Mouse (Mus musculus) neural tube, embryonic 13.5 days (tissue): Measurements from ENCODE around the gene Kcnq4. TPM values are rescaled to one million over a fixed set of nuclear protein-coding genes. Genes with fewer than 3 reads are reported as not detected.

Source experiments
- microRNA counts: library from miRNA; unstranded; fragments of <30 nt; microRNA quantifications from one replicate; lab custom pipeline; 2016
- microRNA-seq: library from miRNA; unstranded; fragments of <30 nt; microRNA quantifications from one replicate; pipeline ENCODE4, GENCODE M21; 2016
- polyA plus RNA-seq: library from polyadenylated mRNA; unstranded; fragments of >200 nt; fragmentation: Nextera tagmentation; extraction: Ambion mirVana; gene quantifications from 2 replicates; pipeline ENCODE4 v1.2.1, GENCODE M21; 2015

Kcnq4 gene
- polyA plus RNA-seq, 1 experiment from 2014 or later = 5.8 TPM

MicroRNAs encoded within 50 kb of the gene (microRNA counts, 519-probe panel; counts per million panel counts)
- 2,929 counts per million, percentile 32 among the panel's probes with 10 or more counts for microRNA mmu-miR-30e (lab: Ali Mortazavi, UCI)

Small RNA genes within 50 kb of the gene (microRNA-seq; reads per million reads assigned to microRNA genes)
- gene Mir30c-1 (36.3 reads per million, percentile 41 among the genes with 10 or more reads in this experiment), gene Mir30e (not detected), gene Mir30f (not detected)

Other genes starting within 250 kb of the Kcnq4 start
- gene Slfnl1, start 216.4 kb downstream of the Kcnq4 start, polyA plus RNA-seq = not detected in 2 replicates
- gene Ctps, start 178.3 kb downstream of the Kcnq4 start, polyA plus RNA-seq = 73.8 and 81.3 TPM in 2 replicates
- not detected in 2 replicates for gene Gm8439, start 159.9 kb downstream of the Kcnq4 start, polyA plus RNA-seq
- 0.95 and 1.4 TPM in 2 replicates for gene Cited4, start 82.0 kb downstream of the Kcnq4 start, polyA plus RNA-seq
- 86.6 and 90.8 TPM in 2 replicates for gene Nfyc, start 83.0 kb upstream of the Kcnq4 start, polyA plus RNA-seq
- gene Rims3, start 106.2 kb upstream of the Kcnq4 start, polyA plus RNA-seq = 16.1 and 18.8 TPM in 2 replicates
- 36.1 and 38.8 TPM in 2 replicates for gene Exo5, start 176.4 kb upstream of the Kcnq4 start, polyA plus RNA-seq
- gene Zfp69, start 203.1 kb upstream of the Kcnq4 start, polyA plus RNA-seq = 7.9 and 8.3 TPM in 2 replicates